ENCODE assay signal across 9 mouse cellular contexts in the genomic region with DNA sequence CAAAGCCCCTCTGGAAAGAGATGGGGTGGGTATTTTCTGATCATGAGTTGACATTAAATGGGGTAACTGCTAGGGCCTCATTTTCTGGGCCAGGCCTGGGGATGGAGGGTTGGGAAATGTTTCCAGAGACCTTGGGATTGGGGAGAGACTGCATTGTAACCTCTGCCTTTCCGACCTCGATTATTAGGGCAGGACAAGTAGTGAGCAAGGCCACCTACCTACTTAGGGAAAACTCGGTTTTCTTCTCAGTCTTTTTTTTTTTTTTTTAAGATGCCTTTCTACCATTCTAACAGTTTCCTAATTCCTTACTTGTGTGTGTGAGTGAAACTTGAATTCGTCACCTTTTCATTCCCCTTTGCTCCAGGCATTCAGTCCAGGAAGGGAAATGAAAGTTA. TPM values are rescaled to one million over a fixed set of nuclear protein-coding genes. Genes with fewer than 3 reads are reported as not detected.
DNase-seq lines count a peak whose midpoint lies in the region; ATAC-seq lines count a peak whose summit lies in the region.
"Had no signal": no experiment of that assay in that cellular context is flagged by ENCODE, and none has a peak within 500 bp of the region (broad histone marks: within the 10 kb centered on the region; RNA-seq: fewer than 3 reads in every experiment).

No protein-coding gene starts in this region.

- intact Hi-C loops in heart, postnatal 14 days (cut with DNase I) = no loop called here

- peak overlapping the region; percentile 95 for H3K9ac ChIP-seq in heart, embryonic 11.5 days (ENCODE audit: low read depth, low read length)
- peak overlapping the region; percentile 91 for H3K9ac ChIP-seq in liver, embryonic 11.5 days (ENCODE audit: low read depth, low read length)

- H3K4me3 ChIP-seq in heart, embryonic 11.5 days (ENCODE audit: low read depth, low read length) = peak overlapping the region; percentile 95
- H3K4me3 ChIP-seq in erythroblast, embryonic 14.5 days (replicated peaks) = peak overlapping the region; percentile 86
- H3K4me3 ChIP-seq in liver, embryonic 11.5 days (ENCODE audit: low read depth, low read length) = peak overlapping the region; percentile 87

- H3K9me3 ChIP-seq in heart, embryonic 11.5 days (replicated peaks; ENCODE audit: control insufficient read depth, low read length) = no peaks in the 10 kb centered on the region
- no peaks in the 10 kb centered on the region for H3K9me3 ChIP-seq in erythroblast, embryonic 14.5 days (ENCODE audit: control insufficient read depth, low read length)
- H3K9me3 ChIP-seq in liver, embryonic 11.5 days (ENCODE audit: control insufficient read depth, low read length) = no peaks in the 10 kb centered on the region

- H3K4me2 ChIP-seq in heart, embryonic 11.5 days = peak overlapping the region; percentile 63
- peak overlapping the region; percentile 81 for H3K4me2 ChIP-seq in liver, embryonic 11.5 days

- H3K27me3 ChIP-seq in heart, embryonic 11.5 days (ENCODE audit: control insufficient read depth, insufficient read depth, low read length) = no peaks in the 10 kb centered on the region
- H3K27me3 ChIP-seq in erythroblast, embryonic 14.5 days (ENCODE audit: control insufficient read depth) = no peaks in the 10 kb centered on the region
- H3K27me3 ChIP-seq in liver, embryonic 11.5 days (replicated peaks; ENCODE audit: control insufficient read depth, insufficient read depth, low read length) = no peaks in the 10 kb centered on the region

- H3K36me3 ChIP-seq in heart, embryonic 11.5 days (ENCODE audit: control insufficient read depth, insufficient read depth, low read length) = peaks cover 11% of the 10 kb centered on the region
- H3K36me3 ChIP-seq in erythroblast, embryonic 14.5 days (ENCODE audit: control insufficient read depth) = peaks cover 61% of the 10 kb centered on the region
- H3K36me3 ChIP-seq in liver, embryonic 11.5 days (ENCODE audit: control insufficient read depth, insufficient read depth, low read length) = peaks cover 9% of the 10 kb centered on the region; the same call in 1 of the 2 replicates

- 5% methylated on average over 4 of the region's 4 CpGs for WGBS in heart, embryonic 11.5 days (ENCODE audit: insufficient replicate concordance)
- whole genome bisulfite sequencing in liver, embryonic 11.5 days = 6% methylated on average over 4 of the region's 4 CpGs

- peak overlapping the region; percentile 92 for H3K27ac ChIP-seq in heart, embryonic 11.5 days (ENCODE audit: low read depth, low read length)
- H3K27ac ChIP-seq in liver, embryonic 11.5 days (ENCODE audit: low read depth, low read length) = peak overlapping the region; percentile 97

- ATAC-seq in heart, embryonic 11.5 days (replicated peaks; ENCODE audit: insufficient number of reproducible peaks, low FRiP score, low TSS enrichment) = no peak
- ATAC-seq in liver, embryonic 11.5 days (replicated peaks; ENCODE audit: low FRiP score) = no peak
- no peak for ATAC-seq in megakaryocyte progenitor cell, adult 5-6 weeks (replicated peaks; ENCODE audit: poor library complexity)

- peaks cover 13% of the 10 kb centered on the region for H3K4me1 ChIP-seq in heart, embryonic 11.5 days (ENCODE audit: control insufficient read depth, insufficient read depth, low read length)
- peaks cover 57% of the 10 kb centered on the region for H3K4me1 ChIP-seq in erythroblast, embryonic 14.5 days (ENCODE audit: control insufficient read depth)
- H3K4me1 ChIP-seq in liver, embryonic 11.5 days (replicated peaks; ENCODE audit: control insufficient read depth, insufficient read depth, low read length) = peaks cover 10% of the 10 kb centered on the region

- no peak for DNase-seq in heart, postnatal 14 days
- peak; percentile 32 for DNase-seq in 416B (ENCODE audit: low read depth)
- DNase-seq in liver, embryonic 11.5 days (ENCODE audit: low spot score) = no peak
- no peak for DNase-seq in gastrocnemius, adult 18-20 months (ENCODE audit: low spot score)
- DNase-seq in adrenal gland, postnatal 4 days (ENCODE audit: low spot score in 2 of 2) = no peak

RNA-seq across cellular contexts. Expression of a gene that starts 3.9 kb away (rescaled TPM):
- 17.3 and 19.3 TPM in 2 replicates for polyA plus RNA-seq in heart, embryonic 11.5 days (2014; fragmentation: Nextera tagmentation; extraction: Ambion mirVana)
- total RNA-seq in heart, postnatal 14 days (2021) = 10 to 100 TPM; 37.9 to 43.9 TPM
- polyA plus RNA-seq in erythroblast, embryonic 14.5 days (2012) = 0.56 and 0.91 TPM in 2 replicates
- 16.1 and 18.2 TPM in 2 replicates for polyA plus RNA-seq in liver, embryonic 11.5 days (2014; fragmentation: Nextera tagmentation; extraction: Ambion mirVana)
- total RNA-seq in megakaryocyte progenitor cell, adult 5-6 weeks (2015) = 45.0 and 53.0 TPM in 2 replicates
- 58.3 and 73.3 TPM in 2 replicates for total RNA-seq in megakaryocyte progenitor cell, adult 5-6 weeks (2017)
- total RNA-seq in gastrocnemius, adult 18-20 months (2021) = 10 to 100 TPM; 37.5 to 40.0 TPM
- 10 to 100 TPM; 62.8 to 67.2 TPM for total RNA-seq in adrenal gland, postnatal 4 days (2021)

RNA-seq across cellular contexts. Expression of a gene that starts 35.8 kb away (rescaled TPM):
- polyA plus RNA-seq in heart, embryonic 11.5 days (2014; fragmentation: Nextera tagmentation; extraction: Ambion mirVana) = not detected in 2 replicates
- total RNA-seq in heart, postnatal 14 days (2021) = not detected
- not detected in 2 replicates for polyA plus RNA-seq in erythroblast, embryonic 14.5 days (2012)
- polyA plus RNA-seq in liver, embryonic 11.5 days (2014; fragmentation: Nextera tagmentation; extraction: Ambion mirVana) = not detected in 2 replicates
- not detected in 2 replicates for total RNA-seq in megakaryocyte progenitor cell, adult 5-6 weeks (2015)
- total RNA-seq in megakaryocyte progenitor cell, adult 5-6 weeks (2017) = not detected in 2 replicates
- total RNA-seq in gastrocnemius, adult 18-20 months (2021) = not detected
- not detected for total RNA-seq in adrenal gland, postnatal 4 days (2021)
- polyA plus RNA-seq: gonadal fat pad, adult 2 months had no signal

RNA-seq across cellular contexts. Expression of a gene that starts 56.2 kb away (rescaled TPM):
- polyA plus RNA-seq in heart, embryonic 11.5 days (2014; fragmentation: Nextera tagmentation; extraction: Ambion mirVana) = 28.9 and 33.7 TPM in 2 replicates
- total RNA-seq in heart, postnatal 14 days (2021) = 10 to 100 TPM in 1 of 2 experiments, 1 to 10 TPM in 1; 9.8 to 10.2 TPM
- polyA plus RNA-seq in erythroblast, embryonic 14.5 days (2012) = 0.31 and 0.35 TPM in 2 replicates
- polyA plus RNA-seq in liver, embryonic 11.5 days (2014; fragmentation: Nextera tagmentation; extraction: Ambion mirVana) = 46.2 and 46.9 TPM in 2 replicates
- 16.4 and 18.8 TPM in 2 replicates for total RNA-seq in megakaryocyte progenitor cell, adult 5-6 weeks (2015)
- 29.1 and 30.6 TPM in 2 replicates for total RNA-seq in megakaryocyte progenitor cell, adult 5-6 weeks (2017)
- total RNA-seq in gastrocnemius, adult 18-20 months (2021) = 1 to 10 TPM; 7.4 to 7.7 TPM
- 10 to 100 TPM; 34.8 to 37.1 TPM for total RNA-seq in adrenal gland, postnatal 4 days (2021)
